Mouse (Mus musculus) ovary, adult 18-20 months (tissue): Measurements from ENCODE around the gene Schip1.

Experiments used
- DNase-seq: peaks from one replicate; pipeline ENCODE4 v3.0.0; 2022; ENCODE audit warnings: low spot score, mixed read lengths

Schip1 gene

DNA sequence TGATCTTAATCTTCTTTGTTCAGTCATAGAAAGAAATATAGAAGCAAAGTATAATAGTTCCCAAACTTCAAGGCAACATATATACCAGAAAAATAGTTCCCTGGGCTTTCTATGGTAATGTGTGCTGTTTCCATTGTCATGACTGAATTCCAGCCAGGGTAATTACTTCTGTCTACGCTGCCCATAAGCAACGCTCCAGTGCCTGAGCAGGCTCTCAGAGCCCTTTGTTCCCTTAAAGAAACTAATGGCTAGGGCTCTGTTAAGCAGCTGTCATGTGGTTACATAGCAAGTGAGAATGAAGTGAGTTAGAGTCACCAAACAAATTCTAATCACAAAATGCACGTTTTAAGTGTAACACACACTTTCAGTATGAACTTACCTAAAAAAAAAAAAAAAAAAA is 206.9 kb downstream of the Schip1 start:
- no peak for DNase-seq

DNA sequence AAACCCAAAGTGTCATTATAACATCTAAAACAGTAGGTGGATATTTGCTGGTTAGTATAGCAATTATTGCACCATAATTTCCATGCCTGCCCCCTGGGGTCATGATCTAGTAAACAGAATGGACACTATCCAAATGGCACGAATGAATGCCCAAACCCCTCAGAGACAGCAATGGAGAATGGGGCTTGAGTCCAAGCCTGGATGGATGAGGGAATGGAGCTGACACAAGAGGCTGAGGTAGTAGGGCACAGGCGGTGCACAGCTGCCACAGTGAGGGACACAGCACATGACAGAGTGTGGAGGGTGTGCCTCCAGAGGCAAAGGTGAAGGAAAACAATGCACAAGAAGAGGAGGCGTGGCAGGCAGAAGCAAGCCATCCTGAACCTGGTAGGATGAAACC is 207.3 kb downstream of the Schip1 start:
- no peak for DNase-seq

GRCm38 (mm10) chr3:68282844-68283594 is 218.4 kb downstream of the Schip1 start:
- no peak for DNase-seq

- DNase-seq = no peak
These were observed 219.0 kb downstream of the Schip1 start for GRCm38 (mm10) chr3:68283595-68283991.

DNA sequence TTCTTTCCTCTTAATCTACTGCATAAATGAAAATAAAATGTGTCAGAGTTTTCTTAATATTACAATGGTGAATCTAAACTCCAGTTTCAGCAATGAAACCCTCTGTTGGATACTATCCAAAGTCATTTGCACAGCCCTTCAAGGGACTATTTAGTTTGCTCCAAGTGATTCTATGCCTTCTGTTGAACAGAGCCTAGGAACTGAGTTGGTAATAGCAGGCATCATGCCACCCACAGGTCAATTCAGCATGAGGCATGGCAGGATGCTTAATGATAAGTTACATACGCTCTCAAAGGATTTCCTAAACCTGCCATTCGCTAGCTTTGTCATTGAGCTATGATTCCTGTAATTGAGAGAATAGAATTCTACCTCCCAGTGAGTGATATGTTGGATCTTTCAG is 219.9 kb downstream of the Schip1 start:
- DNase-seq = no peak

DNA sequence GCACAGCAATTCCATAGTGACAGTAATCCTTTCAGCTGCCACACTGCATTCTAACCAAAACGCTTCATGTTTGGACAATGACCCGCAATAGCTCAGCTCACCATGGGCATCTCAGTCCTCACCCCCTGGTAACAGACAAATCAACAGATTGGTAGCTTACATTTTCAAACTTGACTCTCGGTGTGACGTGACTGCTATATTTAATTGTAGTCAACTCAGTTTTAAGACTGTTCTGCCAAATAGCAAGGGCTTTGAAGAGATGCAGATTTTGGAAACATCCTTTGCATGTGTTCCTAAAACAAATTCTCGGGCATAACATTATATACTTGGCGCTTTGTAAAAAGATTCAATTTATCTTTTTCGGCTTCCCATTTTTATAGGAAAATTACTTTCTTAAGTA is 232.2 kb downstream of the Schip1 start:
- DNase-seq = no peak

DNA sequence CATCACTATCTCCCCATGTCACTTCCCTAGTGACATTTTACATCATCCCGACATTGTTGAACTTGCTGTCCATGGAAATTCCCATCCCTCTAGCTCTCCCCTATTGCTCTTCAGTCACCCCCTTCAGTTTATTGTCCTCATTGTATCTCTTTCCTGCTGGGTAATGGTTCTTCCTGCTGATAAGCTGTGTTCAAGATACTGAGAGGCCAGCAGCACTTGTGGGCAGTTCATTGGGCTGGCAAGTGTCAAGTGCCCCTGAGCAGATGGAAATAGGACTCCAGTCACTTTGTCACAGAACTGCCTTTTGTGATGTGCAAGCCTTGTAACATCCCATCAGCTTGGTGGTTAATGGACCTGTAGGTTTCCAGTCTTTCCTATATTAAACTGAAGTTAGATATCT is 241.0 kb downstream of the Schip1 start:
- no peak for DNase-seq

DNA sequence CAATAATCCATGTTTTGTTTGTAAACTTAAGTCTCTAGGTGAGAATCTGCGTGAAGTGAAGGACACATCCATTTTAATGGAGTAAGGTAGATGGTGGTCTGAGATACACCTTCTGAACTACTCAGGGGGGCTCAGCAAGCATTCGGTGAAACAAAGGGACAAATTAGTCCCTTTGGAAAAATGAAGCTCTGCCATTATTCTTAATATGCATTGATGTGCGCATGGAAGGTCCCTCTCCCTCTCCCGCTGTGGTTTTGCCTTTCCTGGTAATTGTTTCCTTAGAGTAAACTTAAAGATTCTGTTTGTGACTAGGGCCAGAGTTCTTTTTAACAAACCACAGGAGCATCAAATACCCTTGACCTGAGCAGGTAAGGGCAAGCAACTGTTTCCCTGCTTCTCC is 242.1 kb downstream of the Schip1 start:
- DNase-seq = no peak

DNA sequence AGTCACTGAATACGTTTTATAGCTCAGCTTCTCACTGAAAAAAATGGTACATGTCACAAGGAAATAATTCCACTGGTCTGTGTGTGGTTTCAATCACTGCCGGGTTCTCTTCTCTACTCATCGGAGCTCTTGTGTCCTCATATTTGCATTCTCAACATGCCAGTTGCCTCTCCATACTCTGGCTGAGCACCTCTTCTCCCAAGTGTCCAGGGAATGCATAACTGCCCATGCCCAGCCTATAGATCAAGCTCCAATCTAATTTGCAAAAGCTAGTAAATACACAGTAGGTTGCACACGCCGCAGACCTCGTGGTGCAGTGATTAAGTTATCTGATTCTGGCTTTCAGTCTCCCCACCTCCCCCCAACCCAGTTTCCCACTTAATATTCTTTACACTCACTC is 261.0 kb downstream of the Schip1 start:
- no peak for DNase-seq

GRCm38 (mm10) chr3:68332515-68332914 is 267.9 kb downstream of the Schip1 start:
- DNase-seq = no peak

GRCm38 (mm10) chr3:68335501-68335900 is 270.9 kb downstream of the Schip1 start:
- DNase-seq = no peak

DNA sequence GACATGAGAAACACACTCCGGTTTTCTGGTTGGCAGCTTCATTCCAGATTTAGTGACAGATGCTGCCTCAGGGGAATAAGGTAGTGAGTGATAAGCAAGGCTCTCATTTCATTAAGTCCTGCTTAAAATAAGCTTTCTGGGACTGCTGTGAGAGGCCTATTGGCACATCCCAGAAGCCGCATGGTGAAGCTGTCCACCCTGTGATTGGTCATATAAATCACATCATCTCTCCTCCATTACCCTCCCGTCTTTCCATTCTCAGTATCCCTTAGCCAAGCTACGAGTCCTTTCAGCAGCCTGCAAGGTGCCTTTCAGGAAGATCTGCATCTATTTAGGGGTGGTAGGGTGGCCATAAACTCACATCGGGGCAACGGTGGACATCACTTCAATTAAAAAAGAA is 286.0 kb downstream of the Schip1 start:
- DNase-seq = no peak

GRCm38 (mm10) chr3:68351461-68351860 is 286.9 kb downstream of the Schip1 start:
- DNase-seq = no peak

GRCm38 (mm10) chr3:68352961-68353360 is 288.4 kb downstream of the Schip1 start:
- DNase-seq = no peak

GRCm38 (mm10) chr3:68353492-68353891 is 288.9 kb downstream of the Schip1 start:
- DNase-seq = no peak

DNA sequence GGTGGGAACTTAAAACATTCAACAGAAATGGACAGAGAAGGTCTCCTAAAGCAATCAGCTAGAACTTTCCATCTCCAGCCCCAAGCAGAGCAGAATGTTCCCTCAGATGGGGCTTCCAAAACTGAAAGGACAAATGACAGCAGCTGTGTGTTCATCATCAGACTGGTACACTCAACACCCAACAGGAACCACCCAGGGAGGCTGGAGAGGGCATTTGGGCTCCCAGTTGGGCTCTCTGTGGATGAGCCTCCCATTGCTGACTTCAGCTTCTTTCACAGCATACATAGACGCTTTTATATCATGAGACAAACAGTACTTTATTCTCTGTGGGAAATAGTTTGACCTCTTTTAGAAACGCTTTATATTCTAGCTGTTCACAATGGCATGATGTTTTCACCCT is 291.9 kb downstream of the Schip1 start:
- DNase-seq = no peak

- DNase-seq = no peak
These were observed 303.4 kb downstream of the Schip1 start for GRCm38 (mm10) chr3:68368029-68368428.

DNA sequence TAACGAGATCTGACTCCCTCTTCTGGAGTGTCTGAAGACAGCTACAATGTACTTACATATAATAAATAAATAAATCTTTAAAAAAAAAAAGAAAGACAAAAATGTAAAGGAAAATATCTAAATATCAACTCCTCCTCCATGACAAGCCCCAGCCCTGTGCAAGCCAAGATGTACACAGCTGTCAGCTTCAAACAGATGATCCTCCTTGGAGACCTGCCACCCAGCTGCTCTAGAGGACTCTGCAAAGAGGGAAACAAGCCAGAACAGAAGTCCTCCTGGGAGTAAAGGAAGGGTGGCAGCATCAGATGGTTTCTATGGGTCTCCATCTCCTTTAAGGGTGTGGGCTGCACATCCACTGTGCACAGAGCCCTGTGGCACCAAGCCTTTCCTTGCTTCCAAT is 308.3 kb downstream of the Schip1 start:
- DNase-seq = no peak

GRCm38 (mm10) chr3:68375100-68375508 is 310.5 kb downstream of the Schip1 start:
- no peak for DNase-seq

DNA sequence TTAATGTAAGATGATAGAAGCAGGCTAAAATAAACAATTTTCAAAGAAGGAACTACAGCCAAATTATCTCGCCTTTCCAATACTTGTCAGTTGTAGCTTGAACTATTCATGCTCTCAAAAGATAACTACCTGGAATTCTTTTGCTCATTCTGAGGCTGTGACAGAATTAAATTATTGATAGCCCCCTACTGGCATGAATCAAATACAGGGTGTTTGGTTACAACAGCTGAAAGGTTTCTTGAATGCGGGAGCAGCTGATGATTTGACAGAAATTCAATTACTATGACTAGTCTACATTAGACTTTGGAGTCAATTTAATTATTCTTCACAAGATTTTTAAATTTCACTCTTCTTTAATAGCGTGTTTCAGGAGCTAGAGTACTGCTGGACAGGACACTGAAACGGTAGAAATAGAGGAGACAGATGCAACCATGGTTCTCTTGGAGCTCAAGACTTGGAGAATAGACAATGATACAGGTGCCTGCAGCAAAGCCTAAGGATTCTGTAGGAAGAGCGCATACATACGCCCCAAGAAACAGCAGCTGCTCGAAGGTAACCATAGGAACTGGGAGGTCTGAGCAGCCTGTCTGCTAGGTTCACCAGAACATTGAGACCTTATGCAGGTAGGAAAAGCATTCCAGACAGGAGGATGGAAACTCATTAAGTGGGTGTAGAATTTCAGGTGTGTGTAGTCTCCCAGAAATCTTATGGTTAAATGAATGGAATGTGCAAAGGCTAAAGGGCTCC is 313.0 kb downstream of the Schip1 start:
- no peak for DNase-seq

- no peak for DNase-seq
These were observed 314.2 kb downstream of the Schip1 start for GRCm38 (mm10) chr3:68378799-68379198.

DNA sequence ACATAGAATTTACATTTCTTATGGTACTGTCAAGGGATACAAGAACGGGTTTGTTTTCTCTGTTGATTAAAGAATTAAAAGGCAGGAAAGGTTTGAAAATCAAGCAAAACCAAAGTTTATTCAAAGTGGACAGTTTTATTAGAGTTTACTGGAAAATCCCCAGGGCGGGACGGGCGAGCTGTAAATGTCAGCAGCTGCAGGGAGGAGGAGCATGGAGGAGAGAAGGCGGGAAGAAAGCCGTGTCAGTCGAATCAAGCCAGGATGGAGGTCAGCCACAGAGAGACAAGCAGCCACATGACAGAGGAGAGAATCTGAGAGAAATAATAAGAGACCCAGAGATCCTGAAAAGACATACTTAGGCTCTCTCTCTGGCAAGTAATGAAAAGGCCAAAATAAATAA is 314.6 kb downstream of the Schip1 start:
- DNase-seq = no peak

DNA sequence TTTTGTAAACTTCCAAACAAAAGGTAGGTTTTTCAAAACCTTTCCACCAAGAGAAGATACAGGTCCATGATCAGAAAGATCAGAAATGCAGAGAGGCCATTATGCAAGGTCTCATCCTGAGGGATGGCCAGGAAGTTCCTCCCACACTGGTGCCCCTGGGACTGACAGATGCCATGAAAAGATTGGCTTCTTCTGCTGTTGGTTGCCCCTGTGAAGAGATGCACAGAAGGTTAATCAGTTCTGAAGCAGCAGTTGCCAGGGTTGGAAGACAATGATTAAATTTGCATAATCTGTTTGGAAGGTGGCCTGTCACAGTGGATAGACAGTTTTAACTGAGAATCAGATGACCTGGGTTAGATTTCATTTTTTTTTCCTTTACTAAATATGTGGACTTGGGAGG is 319.1 kb downstream of the Schip1 start:
- DNase-seq = no peak

DNA sequence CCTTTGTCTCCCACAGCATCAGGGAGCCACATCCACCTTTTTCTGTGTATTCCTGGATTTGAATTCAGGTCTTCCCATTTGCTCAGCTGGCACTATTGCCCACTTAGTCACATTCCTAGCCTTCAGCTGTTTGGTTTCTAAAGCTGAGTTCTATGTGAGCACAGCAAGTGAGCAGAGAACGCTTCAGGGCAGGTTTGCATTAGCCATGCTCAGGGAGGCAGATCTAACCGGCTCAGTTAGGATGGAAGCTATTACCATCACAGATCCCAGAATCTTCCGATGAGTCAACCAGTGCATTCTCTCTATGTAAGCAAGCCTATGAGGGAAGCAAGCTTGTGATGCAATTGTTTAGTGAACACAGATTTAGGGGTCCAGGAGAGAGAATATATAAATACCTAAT is 320.9 kb downstream of the Schip1 start:
- no peak for DNase-seq
